Mouse (Mus musculus): Measurements from ENCODE around the gene Gm527. TPM values are rescaled to one million over a fixed set of nuclear protein-coding genes. Genes with fewer than 3 reads are reported as not detected.

The Gm527 gene
- polyA plus RNA-seq, 1 experiment from 2014 or later: 2.8 TPM

DNA sequence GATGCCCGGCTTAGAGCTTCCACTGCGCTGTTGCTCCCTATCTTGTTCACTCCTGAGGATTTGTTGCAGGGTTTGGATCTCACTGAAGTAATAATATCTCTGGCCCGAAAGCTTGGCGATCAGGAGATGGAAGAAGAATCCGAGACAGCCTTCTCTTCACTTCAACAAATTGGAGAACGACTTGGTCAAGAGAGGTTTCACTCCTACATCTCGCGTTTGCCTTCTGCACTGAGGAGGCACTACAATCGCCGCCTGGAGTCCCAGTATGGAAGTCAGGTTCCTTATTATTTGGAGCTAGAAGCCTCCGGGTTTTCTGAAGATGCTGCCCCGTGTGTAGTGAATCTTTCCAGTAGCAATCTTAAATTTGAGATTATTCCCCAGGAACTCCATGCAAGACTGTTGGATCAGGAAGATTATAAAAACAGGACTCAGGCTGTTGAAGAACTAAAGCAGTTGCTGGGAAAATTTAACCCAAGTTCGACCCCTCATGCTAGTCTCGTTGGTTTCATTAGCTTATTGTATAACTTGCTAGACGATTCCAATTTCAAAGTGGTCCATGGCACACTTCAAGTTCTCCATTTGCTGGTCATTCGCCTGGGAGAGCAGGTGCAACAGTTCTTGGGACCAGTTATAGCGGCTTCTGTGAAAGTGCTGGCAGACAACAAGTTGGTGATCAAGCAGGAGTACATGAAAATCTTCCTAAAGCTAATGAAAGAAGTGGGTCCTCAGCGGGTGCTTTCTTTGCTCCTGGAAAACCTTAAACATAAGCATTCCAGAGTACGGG lies 49.1 kb downstream of the Gm527 start:
- WGBS: 3% methylated on average over 19 of the region's 19 CpGs
- Histone ChIP-seq H3K36me3 (no peaks in the 10 kb centered on the region), H3K27me3 (no peaks in the 10 kb centered on the region), H3K27ac (replicated peaks) (peak overlapping the region; percentile 88), H3K9ac (peak overlapping the region; percentile 77), H3K4me3 (peak overlapping the region; percentile 86), H3K4me1 (replicated peaks) (peaks cover 63% of the 10 kb centered on the region), H3K9me3 (no peaks in the 10 kb centered on the region), H3K4me2 (peak overlapping the region; percentile 92)
- ATAC-seq (ENCODE audit: low FRiP score, low read depth): no peak

DNA sequence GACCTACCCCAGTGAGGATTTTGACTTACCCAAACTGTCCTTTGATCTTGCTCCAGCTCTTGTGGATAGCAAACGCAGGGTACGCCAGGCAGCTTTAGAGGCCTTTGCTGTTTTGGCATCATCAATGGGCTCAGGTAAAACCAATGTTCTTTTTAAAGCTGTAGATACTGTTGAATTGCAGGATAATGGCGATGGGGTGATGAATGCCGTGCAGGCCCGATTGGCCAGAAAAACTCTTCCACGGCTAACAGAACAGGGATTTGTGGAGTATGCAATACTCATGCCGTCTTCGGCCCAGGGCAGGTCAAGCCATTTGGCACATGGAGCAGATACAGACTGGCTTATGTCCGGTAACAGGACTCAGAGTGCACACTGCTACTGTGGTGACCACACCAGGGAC lies 49.8 kb downstream of the Gm527 start:
- no peaks in the 10 kb centered on the region for H3K27me3 ChIP-seq
- peak overlapping the region; percentile 86 for H3K4me3 ChIP-seq
- no peaks in the 10 kb centered on the region for H3K9me3 ChIP-seq
- no peak for ATAC-seq (ENCODE audit: low FRiP score, low read depth)
- WGBS: under 1% methylated on average over 9 of the region's 9 CpGs
- H3K9ac ChIP-seq: peak overlapping the region; percentile 77
- peak overlapping the region; percentile 92 for H3K4me2 ChIP-seq
- H3K27ac ChIP-seq (replicated peaks): no peak overlapping the region
- H3K4me1 ChIP-seq (replicated peaks): peaks cover 68% of the 10 kb centered on the region
- H3K36me3 ChIP-seq: no peaks in the 10 kb centered on the region

DNA sequence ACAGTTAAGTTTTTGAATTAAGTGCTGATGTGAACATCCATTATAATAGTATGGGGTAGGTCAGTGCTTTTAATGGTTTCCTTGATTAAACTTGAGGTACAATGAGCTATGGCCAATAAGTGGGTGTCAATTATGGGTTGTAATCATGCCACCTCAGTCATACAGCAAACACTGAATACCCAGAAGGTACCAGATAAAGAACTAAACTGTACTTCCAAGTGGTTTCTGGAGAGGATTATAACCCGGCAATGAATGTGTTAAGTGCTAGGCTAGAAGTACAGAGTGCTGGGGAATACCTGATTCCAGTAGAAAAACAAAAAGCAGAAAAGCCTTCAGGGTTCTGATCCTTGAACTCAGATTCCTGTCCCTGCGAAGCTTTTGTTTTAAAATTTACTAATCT lies 50.4 kb downstream of the Gm527 start:
- ATAC-seq (ENCODE audit: low FRiP score, low read depth): no peak
- Histone ChIP-seq H3K36me3 (no peaks in the 10 kb centered on the region), H3K9me3 (no peaks in the 10 kb centered on the region), H3K4me2 (peak overlapping the region; percentile 92), H3K4me1 (replicated peaks) (peaks cover 68% of the 10 kb centered on the region), H3K27ac (replicated peaks) (no peak overlapping the region), H3K9ac (peak overlapping the region; percentile 77), H3K27me3 (no peaks in the 10 kb centered on the region), H3K4me3 (peak overlapping the region; percentile 86)
- WGBS: 10% methylated on average over 2 of the region's 2 CpGs

DNA sequence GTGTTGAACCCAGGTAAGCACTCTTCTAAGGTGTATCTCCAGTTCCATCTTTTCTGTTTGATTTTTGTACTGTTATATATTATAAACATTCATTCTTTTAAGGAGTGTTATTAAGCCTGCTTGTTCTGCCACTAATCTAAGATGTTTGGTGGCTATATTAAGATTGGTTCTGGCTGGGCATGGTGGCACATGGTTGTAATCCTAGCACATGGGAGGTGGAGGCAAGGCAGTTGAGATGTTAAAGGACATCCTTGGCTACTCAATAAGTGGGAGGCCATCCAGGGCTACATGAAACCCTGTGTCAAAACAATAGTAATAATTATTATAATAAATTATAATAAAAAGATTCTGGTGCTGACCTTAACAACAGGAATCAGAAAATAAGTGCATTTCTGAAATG lies 53.7 kb downstream of the Gm527 start:
- Histone ChIP-seq H3K4me3 (no peak overlapping the region), H3K27ac (replicated peaks) (no peak overlapping the region), H3K27me3 (no peaks in the 10 kb centered on the region), H3K9ac (no peak overlapping the region), H3K4me1 (replicated peaks) (peaks cover 55% of the 10 kb centered on the region), H3K36me3 (no peaks in the 10 kb centered on the region), H3K9me3 (no peaks in the 10 kb centered on the region), H3K4me2 (peak overlapping the region; percentile 66)
- ATAC-seq (ENCODE audit: low FRiP score, low read depth): no peak

DNA sequence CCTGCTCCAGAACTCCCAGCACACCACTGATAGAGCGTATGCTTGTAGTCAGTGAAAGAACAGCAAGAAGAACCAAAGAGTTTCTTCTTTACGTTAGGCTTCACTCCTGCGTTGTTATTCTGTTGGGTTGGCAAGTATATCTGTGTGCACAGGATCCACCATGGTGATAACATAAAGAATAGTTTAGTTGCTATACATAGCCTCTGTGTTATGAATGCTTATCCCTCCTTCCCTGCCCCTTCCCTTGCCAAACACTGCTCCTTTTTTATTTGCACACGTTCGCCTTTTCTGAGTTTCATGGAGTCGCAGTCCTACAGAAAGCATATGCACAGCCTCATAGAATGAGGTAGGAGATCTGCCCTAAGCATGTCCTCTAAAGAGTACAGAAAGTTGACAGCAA lies 54.4 kb downstream of the Gm527 start:
- H3K4me2 ChIP-seq: peak overlapping the region; percentile 26
- H3K27ac ChIP-seq (replicated peaks): no peak overlapping the region
- H3K27me3 ChIP-seq: no peaks in the 10 kb centered on the region
- H3K4me3 ChIP-seq: no peak overlapping the region
- H3K9me3 ChIP-seq: no peaks in the 10 kb centered on the region
- no peak overlapping the region for H3K9ac ChIP-seq
- peaks cover 49% of the 10 kb centered on the region for H3K4me1 ChIP-seq (replicated peaks)
- WGBS: 74% methylated on average over 6 of the region's 6 CpGs
- no peaks in the 10 kb centered on the region for H3K36me3 ChIP-seq
- ATAC-seq (ENCODE audit: low FRiP score, low read depth): no peak

Other genes starting within 250 kb of the Gm527 start
- gene Klhl28, start 47.6 kb downstream of the Gm527 start, polyA plus RNA-seq (2015; fragmentation: Nextera tagmentation; extraction: Ambion mirVana): 20.6 and 21.9 TPM in 2 replicates
- 22.6 and 23.2 TPM in 2 replicates for gene Togaram1, start 47.9 kb downstream of the Gm527 start, polyA plus RNA-seq (2015; fragmentation: Nextera tagmentation; extraction: Ambion mirVana)
- 41.2 and 45.3 TPM in 2 replicates for gene Prpf39, start 118.4 kb downstream of the Gm527 start, polyA plus RNA-seq (2015; fragmentation: Nextera tagmentation; extraction: Ambion mirVana)
- gene Fkbp3, start 156.1 kb downstream of the Gm527 start, polyA plus RNA-seq (2015; fragmentation: Nextera tagmentation; extraction: Ambion mirVana): 397 and 473 TPM in 2 replicates
- 6.3 and 7.2 TPM in 2 replicates for gene Fancm, start 157.7 kb downstream of the Gm527 start, polyA plus RNA-seq (2015; fragmentation: Nextera tagmentation; extraction: Ambion mirVana)

All from hindbrain, embryonic 15.5 days (tissue).